ENCODE assay signal across 22 mouse cellular contexts in genomic region chr15:60846291-60846690, GRCm38 (mm10). TPM values are rescaled to one million over a fixed set of nuclear protein-coding genes. Genes with fewer than 3 reads are reported as not detected.
DNase-seq lines count a peak whose midpoint lies in the region; ATAC-seq and TF ChIP-seq lines count a peak whose summit lies in the region.
"Had no signal": no experiment of that assay in that cellular context is flagged by ENCODE, and none has a peak within 500 bp of the region (broad histone marks: within the 10 kb centered on the region; RNA-seq: fewer than 3 reads in every experiment).

No protein-coding gene starts in this region.

- H3K4me3 ChIP-seq in hindbrain, embryonic 11.5 days (ENCODE audit: low read depth, low read length), result no peak overlapping the region
- no peak overlapping the region for H3K4me3 ChIP-seq in hindbrain, postnatal 0 days (ENCODE audit: low read length)
- H3K4me3 ChIP-seq in embryonic facial prominence, embryonic 11.5 days (ENCODE audit: low read depth, low read length), result no peak overlapping the region
- no peak overlapping the region for H3K4me3 ChIP-seq in hindbrain, embryonic 13.5 days
- H3K4me3 ChIP-seq: hindbrain, embryonic 15.5 days; neural tube, embryonic 13.5 days; stomach, embryonic 15.5 days had no signal

- H3K27me3 ChIP-seq in hindbrain, embryonic 11.5 days (ENCODE audit: control insufficient read depth, insufficient read depth, low read length), result no peaks in the 10 kb centered on the region
- no peaks in the 10 kb centered on the region for H3K27me3 ChIP-seq in hindbrain, postnatal 0 days (ENCODE audit: insufficient read depth, low read length)
- no peaks in the 10 kb centered on the region for H3K27me3 ChIP-seq in embryonic facial prominence, embryonic 11.5 days (ENCODE audit: control insufficient read depth, insufficient read depth, low read length)
- H3K27me3 ChIP-seq in hindbrain, embryonic 13.5 days, result 0 out of 2 replicates have a peak, but pooled peaks cover 2% of the 10 kb centered on the region
- H3K27me3 ChIP-seq: hindbrain, embryonic 15.5 days; neural tube, embryonic 13.5 days; stomach, embryonic 15.5 days had no signal

- 0 out of 2 replicates have a peak overlapping the region, but pooled peaks have one; percentile 6 for H3K27ac ChIP-seq in hindbrain, embryonic 11.5 days (ENCODE audit: low read depth, low read length)
- H3K27ac ChIP-seq in hindbrain, postnatal 0 days, result no peak overlapping the region
- H3K27ac ChIP-seq in embryonic facial prominence, embryonic 11.5 days (replicated peaks; ENCODE audit: low read depth, low read length), result no peak overlapping the region
- peak overlapping the region; percentile 30; the same call in 1 of the 2 replicates for H3K27ac ChIP-seq in hindbrain, embryonic 13.5 days
- H3K27ac ChIP-seq: hindbrain, embryonic 15.5 days; neural tube, embryonic 13.5 days; stomach, embryonic 15.5 days had no signal

- 0 out of 2 replicates have a peak, but pooled peaks cover 2% of the 10 kb centered on the region for H3K4me1 ChIP-seq in hindbrain, embryonic 11.5 days (replicated peaks; ENCODE audit: control insufficient read depth, insufficient read depth, low read length)
- no peaks in the 10 kb centered on the region for H3K4me1 ChIP-seq in hindbrain, postnatal 0 days (ENCODE audit: insufficient read depth, low read length)
- H3K4me1 ChIP-seq in embryonic facial prominence, embryonic 11.5 days (ENCODE audit: control insufficient read depth, insufficient read depth, low read length), result no peaks in the 10 kb centered on the region
- H3K4me1 ChIP-seq in hindbrain, embryonic 13.5 days (replicated peaks), result peaks cover 14% of the 10 kb centered on the region
- H3K4me1 ChIP-seq: stomach, embryonic 15.5 days had no signal

- ATAC-seq in hindbrain, embryonic 11.5 days (ENCODE audit: low FRiP score), result peak; percentile 19; the same call in 1 of the 2 replicates
- no peak for ATAC-seq in hindbrain, postnatal 0 days
- no peak for ATAC-seq in embryonic facial prominence, embryonic 11.5 days (replicated peaks; ENCODE audit: insufficient number of reproducible peaks, low FRiP score, low TSS enrichment, low read depth)
- ATAC-seq in hindbrain, embryonic 13.5 days (ENCODE audit: low FRiP score), result no peak; the same call in 1 of the 2 replicates
- ATAC-seq in activated CD4-positive, CD25-positive, alpha-beta regulatory T cell, adult 4 months, result no peak
- ATAC-seq in granulocyte monocyte progenitor cell, adult 5-6 weeks (replicated peaks; ENCODE audit: poor library complexity, severe bottlenecking), result no peak
- ATAC-seq: CD4-positive, CD25-positive, alpha-beta regulatory T cell, adult 4 months had no signal

- 25% methylated on average over 6 of the region's 6 CpGs for WGBS in hindbrain, embryonic 11.5 days
- WGBS in hindbrain, postnatal 0 days, result 16% methylated on average over 6 of the region's 6 CpGs
- 34% methylated on average over 6 of the region's 6 CpGs for WGBS in embryonic facial prominence, embryonic 11.5 days
- 30% methylated on average over 6 of the region's 6 CpGs for WGBS in hindbrain, embryonic 13.5 days

- H3K36me3 ChIP-seq in hindbrain, embryonic 11.5 days (ENCODE audit: control insufficient read depth, insufficient read depth, low read length), result no peaks in the 10 kb centered on the region
- no peaks in the 10 kb centered on the region for H3K36me3 ChIP-seq in hindbrain, postnatal 0 days (ENCODE audit: insufficient read depth, low read length)
- H3K36me3 ChIP-seq in embryonic facial prominence, embryonic 11.5 days (replicated peaks; ENCODE audit: control insufficient read depth, insufficient read depth, low read depth, low read length), result no peaks in the 10 kb centered on the region
- H3K36me3 ChIP-seq in hindbrain, embryonic 13.5 days, result no peaks in the 10 kb centered on the region
- H3K36me3 ChIP-seq: G1E; hindbrain, embryonic 15.5 days; neural tube, embryonic 13.5 days; stomach, embryonic 15.5 days had no signal

- peak; percentile 39 for DNase-seq in embryo, embryonic 10 days (ENCODE audit: low spot score)
- DNase-seq in embryo, embryonic 9.5 days (ENCODE audit: extremely low spot score), result no peak
- no peak for DNase-seq in hindbrain, embryonic 11.5 days (ENCODE audit: low spot score)
- DNase-seq in hindbrain, postnatal 0 days (ENCODE audit: low spot score), result no peak
- peak; percentile 41 for DNase-seq in embryonic facial prominence, embryonic 11.5 days (ENCODE audit: low spot score)
- DNase-seq: cerebellum, postnatal 10 days; gastrocnemius, postnatal 14 days; kidney, adult 11 months; kidney, postnatal 25 days; layer of hippocampus, adult 9-11 months; lung, postnatal 4 days; right cerebral cortex, postnatal 14 days; thymus, adult 2 months had no signal

- H3K9ac ChIP-seq in hindbrain, embryonic 11.5 days (ENCODE audit: low read depth, low read length), result no peak overlapping the region
- H3K9ac ChIP-seq in hindbrain, postnatal 0 days (replicated peaks; ENCODE audit: low read length), result no peak overlapping the region
- no peak overlapping the region for H3K9ac ChIP-seq in embryonic facial prominence, embryonic 11.5 days (replicated peaks; ENCODE audit: low read length)
- H3K9ac ChIP-seq in hindbrain, embryonic 13.5 days, result no peak overlapping the region
- H3K9ac ChIP-seq: hindbrain, embryonic 15.5 days; neural tube, embryonic 13.5 days; stomach, embryonic 15.5 days had no signal

- TF ChIP-seq CTCF in hindbrain, postnatal 0 days (IDR thresholded peaks at IDR 0.05; ENCODE audit: low read depth), result no peak

- no peaks in the 10 kb centered on the region for H3K9me3 ChIP-seq in hindbrain, embryonic 11.5 days (ENCODE audit: control insufficient read depth, low read length)
- H3K9me3 ChIP-seq in hindbrain, postnatal 0 days (ENCODE audit: low read length), result no peaks in the 10 kb centered on the region
- H3K9me3 ChIP-seq in embryonic facial prominence, embryonic 11.5 days (replicated peaks; ENCODE audit: control insufficient read depth, low read length), result no peaks in the 10 kb centered on the region
- no peaks in the 10 kb centered on the region for H3K9me3 ChIP-seq in hindbrain, embryonic 13.5 days
- H3K9me3 ChIP-seq: hindbrain, embryonic 15.5 days; neural tube, embryonic 13.5 days; stomach, embryonic 15.5 days had no signal

- H3K4me2 ChIP-seq in hindbrain, embryonic 11.5 days (replicated peaks; ENCODE audit: low read depth, low read length), result no peak overlapping the region
- no peak overlapping the region for H3K4me2 ChIP-seq in hindbrain, postnatal 0 days (ENCODE audit: low read depth, low read length)
- H3K4me2 ChIP-seq in embryonic facial prominence, embryonic 11.5 days (ENCODE audit: low read depth, low read length), result no peak overlapping the region
- no peak overlapping the region for H3K4me2 ChIP-seq in hindbrain, embryonic 13.5 days
- H3K4me2 ChIP-seq: heart, embryonic 11.5 days; hindbrain, embryonic 15.5 days; neural tube, embryonic 13.5 days; stomach, embryonic 15.5 days had no signal

RNA-seq across cellular contexts. Expression of gene Fam84b, which starts 7.3 kb away (rescaled TPM):
- polyA plus RNA-seq in hindbrain, embryonic 11.5 days (2014; fragmentation: Nextera tagmentation; extraction: Ambion mirVana), result 11.8 and 15.8 TPM in 2 replicates
- total RNA-seq in hindbrain, postnatal 0 days (2014; rRNA removed), result 15.9 and 18.1 TPM in 2 replicates
- 5.6 and 6.5 TPM in 2 replicates for polyA plus RNA-seq in hindbrain, postnatal 0 days (2015; fragmentation: Nextera tagmentation; extraction: Ambion mirVana)
- 12.1 and 13.5 TPM in 2 replicates for polyA plus RNA-seq in embryonic facial prominence, embryonic 11.5 days (2014; fragmentation: Nextera tagmentation; extraction: Ambion mirVana)
- 8.9 and 15.4 TPM in 2 replicates for polyA plus RNA-seq in hindbrain, embryonic 13.5 days (2015; fragmentation: Nextera tagmentation; extraction: Ambion mirVana)
- 1 to 10 TPM; 1.8 to 2.1 TPM for polyA plus RNA-seq in activated CD4-positive, CD25-positive, alpha-beta regulatory T cell, adult 4 months (2017; shearing (Covaris generic))
- total RNA-seq in granulocyte monocyte progenitor cell, adult 5-6 weeks (2014; fragmentation: Nextera tagmentation), result 8.9 and 9.8 TPM in 2 replicates
- total RNA-seq in granulocyte monocyte progenitor cell, adult 5-6 weeks (2017), result 7.9 and 9.0 TPM in 2 replicates
- polyA plus RNA-seq: G1E had no signal

Comparison
In these comparisons a context has a peak if more than half of its experiments do, and no peak if none do; other contexts are left out.
1. DNase-seq: peak in embryo, embryonic 10 days (single experiment) and embryonic facial prominence, embryonic 11.5 days (single experiment); none in embryo, embryonic 9.5 days (single experiment), hindbrain, embryonic 11.5 days (single experiment) and hindbrain, postnatal 0 days (single experiment).
2. H3K27ac ChIP-seq: peak in hindbrain, embryonic 11.5 days (single experiment) and hindbrain, embryonic 13.5 days (single experiment); none in hindbrain, postnatal 0 days (single experiment) and embryonic facial prominence, embryonic 11.5 days (single experiment).